Mouse (Mus musculus): ENCODE data around the gene Unc5c. TPM values are rescaled to one million over a fixed set of nuclear protein-coding genes. Genes with fewer than 3 reads are reported as not detected.
A peak's percentile ranks its signal among the peaks of the same experiment; 100 is the strongest.

Unc5c gene
- polyA plus RNA-seq (2014; fragmentation: Nextera tagmentation; extraction: Ambion mirVana) = 7.5 and 9.7 TPM in 2 replicates

- no peaks in the 10 kb centered on the region for H3K36me3 ChIP-seq (ENCODE audit: control insufficient read depth, insufficient read depth, low read length)
- peak; percentile 89 for DNase-seq (ENCODE audit: low spot score)
- 0 out of 2 replicates have a peak, but pooled peaks cover 9% of the 10 kb centered on the region for H3K4me1 ChIP-seq (ENCODE audit: control insufficient read depth, insufficient read depth, low read length)
- no peaks in the 10 kb centered on the region for H3K9me3 ChIP-seq (ENCODE audit: control insufficient read depth, low read length)
- H3K27ac ChIP-seq (replicated peaks; ENCODE audit: low read depth, low read length) = peak within 1 kb of the TSS; percentile 83
- under 1% methylated on average over 33 of the region's 61 CpGs for WGBS
- H3K4me3 ChIP-seq (ENCODE audit: low read depth, low read length) = peak within 1 kb of the TSS; percentile 72
- peak within 1 kb of the TSS; percentile 79 for H3K9ac ChIP-seq (ENCODE audit: low read depth, low read length)
- ATAC-seq (ENCODE audit: low read depth) = peak; percentile 90
- H3K4me2 ChIP-seq (ENCODE audit: low read depth, low read length) = peak within 1 kb of the TSS; percentile 87
- peaks cover 9% of the 10 kb centered on the region; the same call in 1 of the 2 replicates for H3K27me3 ChIP-seq (replicated peaks; ENCODE audit: control insufficient read depth, insufficient read depth, low read length)
Observed at GRCm38 (mm10) chr3:141465104-141465705, at the start of gene Unc5c. Gene Unc5c (plus strand): TSS chr3:141465216.

- Histone ChIP-seq H3K4me3 (ENCODE audit: low read depth, low read length) (no peak overlapping the region), H3K4me2 (ENCODE audit: low read depth, low read length) (no peak overlapping the region), H3K36me3 (ENCODE audit: control insufficient read depth, insufficient read depth, low read length) (no peaks in the 10 kb centered on the region), H3K27ac (replicated peaks; ENCODE audit: low read depth, low read length) (no peak overlapping the region), H3K27me3 (replicated peaks; ENCODE audit: control insufficient read depth, insufficient read depth, low read length) (no peaks in the 10 kb centered on the region), H3K4me1 (ENCODE audit: control insufficient read depth, insufficient read depth, low read length) (no peaks in the 10 kb centered on the region), H3K9me3 (ENCODE audit: control insufficient read depth, low read length) (no peaks in the 10 kb centered on the region), H3K9ac (ENCODE audit: low read depth, low read length) (no peak overlapping the region)
- no peak for DNase-seq (ENCODE audit: low spot score)
- ATAC-seq (ENCODE audit: low read depth) = no peak
- 92% methylated on average over 2 of the region's 2 CpGs for WGBS
Observed at GRCm38 (mm10) chr3:141457475-141457874, 7.5 kb upstream of the Unc5c start.

GRCm38 (mm10) chr3:141462482-141462881 is 2.5 kb upstream of the Unc5c start:
- 61% methylated on average over 7 of the region's 7 CpGs for WGBS

GRCm38 (mm10) chr3:141464691-141465103 is 319 bp upstream of the Unc5c start:
- no peaks in the 10 kb centered on the region for H3K36me3 ChIP-seq (ENCODE audit: control insufficient read depth, insufficient read depth, low read length)
- 0% methylated on average over 15 of the region's 26 CpGs for WGBS
- peak overlapping the region; percentile 72 for H3K4me3 ChIP-seq (ENCODE audit: low read depth, low read length)
- H3K4me2 ChIP-seq (ENCODE audit: low read depth, low read length) = peak overlapping the region; percentile 87
- peak overlapping the region; percentile 83 for H3K27ac ChIP-seq (replicated peaks; ENCODE audit: low read depth, low read length)
- H3K9me3 ChIP-seq (ENCODE audit: control insufficient read depth, low read length) = no peaks in the 10 kb centered on the region
- peak overlapping the region; percentile 79 for H3K9ac ChIP-seq (ENCODE audit: low read depth, low read length)
- peak; percentile 60 for ATAC-seq (ENCODE audit: low read depth)
- H3K27me3 ChIP-seq (replicated peaks; ENCODE audit: control insufficient read depth, insufficient read depth, low read length) = peaks cover 9% of the 10 kb centered on the region; the same call in 1 of the 2 replicates
- H3K4me1 ChIP-seq (ENCODE audit: control insufficient read depth, insufficient read depth, low read length) = 0 out of 2 replicates have a peak, but pooled peaks cover 9% of the 10 kb centered on the region
- peak; percentile 77 for DNase-seq (ENCODE audit: low spot score)

More at GRCm38 (mm10) chr3:141462482-141462881, 2.5 kb upstream of the Unc5c start:
- Histone ChIP-seq H3K4me1 (ENCODE audit: control insufficient read depth, insufficient read depth, low read length) (0 out of 2 replicates have a peak, but pooled peaks cover 5% of the 10 kb centered on the region), H3K9me3 (ENCODE audit: control insufficient read depth, low read length) (no peaks in the 10 kb centered on the region), H3K27ac (replicated peaks; ENCODE audit: low read depth, low read length) (no peak overlapping the region), H3K4me2 (ENCODE audit: low read depth, low read length) (no peak overlapping the region), H3K27me3 (replicated peaks; ENCODE audit: control insufficient read depth, insufficient read depth, low read length) (peaks cover 9% of the 10 kb centered on the region; the same call in 1 of the 2 replicates), H3K4me3 (ENCODE audit: low read depth, low read length) (no peak overlapping the region), H3K9ac (ENCODE audit: low read depth, low read length) (no peak overlapping the region), H3K36me3 (ENCODE audit: control insufficient read depth, insufficient read depth, low read length) (no peaks in the 10 kb centered on the region)
- DNase-seq (ENCODE audit: low spot score) = no peak
- no peak for ATAC-seq (ENCODE audit: low read depth)

- Histone ChIP-seq H3K27me3 (replicated peaks; ENCODE audit: control insufficient read depth, insufficient read depth, low read length) (peaks cover 9% of the 10 kb centered on the region; the same call in 1 of the 2 replicates), H3K4me3 (ENCODE audit: low read depth, low read length) (peak overlapping the region; percentile 72), H3K27ac (replicated peaks; ENCODE audit: low read depth, low read length) (peak overlapping the region; percentile 83), H3K4me2 (ENCODE audit: low read depth, low read length) (peak overlapping the region; percentile 87), H3K36me3 (ENCODE audit: control insufficient read depth, insufficient read depth, low read length) (no peaks in the 10 kb centered on the region), H3K4me1 (ENCODE audit: control insufficient read depth, insufficient read depth, low read length) (0 out of 2 replicates have a peak, but pooled peaks cover 9% of the 10 kb centered on the region), H3K9ac (ENCODE audit: low read depth, low read length) (peak overlapping the region; percentile 79), H3K9me3 (ENCODE audit: control insufficient read depth, low read length) (no peaks in the 10 kb centered on the region)
- WGBS = 1% methylated on average over 20 of the region's 20 CpGs
- ATAC-seq (ENCODE audit: low read depth) (no peak), DNase-seq (ENCODE audit: low spot score) (peak; percentile 29)
Observed at GRCm38 (mm10) chr3:141466061-141466460, 1.0 kb downstream of the Unc5c start.

- Histone ChIP-seq H3K27me3 (replicated peaks; ENCODE audit: control insufficient read depth, insufficient read depth, low read length) (peaks cover 9% of the 10 kb centered on the region; the same call in 1 of the 2 replicates), H3K4me2 (ENCODE audit: low read depth, low read length) (peak overlapping the region; percentile 87), H3K27ac (replicated peaks; ENCODE audit: low read depth, low read length) (peak overlapping the region; percentile 83; the same call in 1 of the 2 replicates), H3K9ac (ENCODE audit: low read depth, low read length) (peak overlapping the region; percentile 79), H3K4me3 (ENCODE audit: low read depth, low read length) (peak overlapping the region; percentile 72), H3K4me1 (ENCODE audit: control insufficient read depth, insufficient read depth, low read length) (0 out of 2 replicates have a peak, but pooled peaks cover 9% of the 10 kb centered on the region), H3K36me3 (ENCODE audit: control insufficient read depth, insufficient read depth, low read length) (no peaks in the 10 kb centered on the region), H3K9me3 (ENCODE audit: control insufficient read depth, low read length) (no peaks in the 10 kb centered on the region)
- 27% methylated on average over 3 of the region's 3 CpGs for WGBS
- ATAC-seq (ENCODE audit: low read depth) = no peak
- no peak for DNase-seq (ENCODE audit: low spot score)
Observed at GRCm38 (mm10) chr3:141466727-141467335, 1.8 kb downstream of the Unc5c start.

- peak; percentile 13 for DNase-seq (ENCODE audit: low spot score)
- 0 out of 2 replicates have a peak, but pooled peaks cover 9% of the 10 kb centered on the region for H3K4me1 ChIP-seq (ENCODE audit: control insufficient read depth, insufficient read depth, low read length)
- no peak for ATAC-seq (ENCODE audit: low read depth)
- H3K36me3 ChIP-seq (ENCODE audit: control insufficient read depth, insufficient read depth, low read length) = no peaks in the 10 kb centered on the region
- no peak overlapping the region for H3K4me2 ChIP-seq (ENCODE audit: low read depth, low read length)
- H3K4me3 ChIP-seq (ENCODE audit: low read depth, low read length) = no peak overlapping the region
- H3K27me3 ChIP-seq (replicated peaks; ENCODE audit: control insufficient read depth, insufficient read depth, low read length) = no peaks in the 10 kb centered on the region; the same call in 1 of the 2 replicates
- WGBS = 45% methylated on average over 2 of the region's 2 CpGs
- H3K9me3 ChIP-seq (ENCODE audit: control insufficient read depth, low read length) = no peaks in the 10 kb centered on the region
- H3K9ac ChIP-seq (ENCODE audit: low read depth, low read length) = no peak overlapping the region
- H3K27ac ChIP-seq (replicated peaks; ENCODE audit: low read depth, low read length) = no peak overlapping the region
Observed at GRCm38 (mm10) chr3:141469338-141469737, 4.3 kb downstream of the Unc5c start.

- DNase-seq (ENCODE audit: low spot score) = peak; percentile 45
- WGBS = 67% methylated on average over 5 of the region's 5 CpGs
Observed at GRCm38 (mm10) chr3:141473205-141473604, 8.2 kb downstream of the Unc5c start.

More at GRCm38 (mm10) chr3:141473205-141473604, 8.2 kb downstream of the Unc5c start:
- peaks cover 12% of the 10 kb centered on the region for H3K4me1 ChIP-seq (ENCODE audit: control insufficient read depth, insufficient read depth, low read length)
- no peak for ATAC-seq (ENCODE audit: low read depth)
- H3K4me2 ChIP-seq (ENCODE audit: low read depth, low read length) = no peak overlapping the region
- no peak overlapping the region for H3K4me3 ChIP-seq (ENCODE audit: low read depth, low read length)
- no peak overlapping the region for H3K9ac ChIP-seq (ENCODE audit: low read depth, low read length)
- H3K36me3 ChIP-seq (ENCODE audit: control insufficient read depth, insufficient read depth, low read length) = no peaks in the 10 kb centered on the region
- H3K27me3 ChIP-seq (replicated peaks; ENCODE audit: control insufficient read depth, insufficient read depth, low read length) = no peaks in the 10 kb centered on the region
- no peak overlapping the region for H3K27ac ChIP-seq (replicated peaks; ENCODE audit: low read depth, low read length)
- H3K9me3 ChIP-seq (ENCODE audit: control insufficient read depth, low read length) = no peaks in the 10 kb centered on the region
